Mouse (Mus musculus) 3T3-L1 (cell line): ENCODE results near the gene Nob1.
A peak's percentile ranks its signal among the peaks of the same experiment; 100 is the strongest.

ENCODE experiments used
- DNase-seq: peaks from one replicate; pipeline ENCODE4 v3.0.0-alpha.2; 2015; ENCODE audit warnings: low read depth, low spot score

The Nob1 gene

GRCm38 (mm10) chr8:107386642-107387041 lies 38.2 kb downstream of the Nob1 start:
- DNase-seq: peak; percentile 92

- DNase-seq: peak; percentile 72
These were observed 38.7 kb downstream of the Nob1 start for GRCm38 (mm10) chr8:107386171-107386570.

GRCm38 (mm10) chr8:107385063-107385462 lies 39.8 kb downstream of the Nob1 start:
- no peak for DNase-seq

GRCm38 (mm10) chr8:107384651-107385050 lies 40.2 kb downstream of the Nob1 start:
- no peak for DNase-seq

- no peak for DNase-seq
These were observed 42.0 kb downstream of the Nob1 start for GRCm38 (mm10) chr8:107382898-107383297.

GRCm38 (mm10) chr8:107381666-107382065 lies 43.2 kb downstream of the Nob1 start:
- DNase-seq: no peak

- DNase-seq: no peak
These were observed 44.1 kb downstream of the Nob1 start for GRCm38 (mm10) chr8:107380734-107381133.

- no peak for DNase-seq
These were observed 47.5 kb downstream of the Nob1 start for GRCm38 (mm10) chr8:107377346-107377745.

- peak; percentile 57 for DNase-seq
These were observed 54.5 kb downstream of the Nob1 start for GRCm38 (mm10) chr8:107370311-107370710.
